Mouse (Mus musculus): ENCODE measurements around the gene Drd1. TPM values are rescaled to one million over a fixed set of nuclear protein-coding genes. Genes with fewer than 3 reads are reported as not detected.

The Drd1 gene
- 0.09 and 0.27 TPM in 2 replicates for polyA plus RNA-seq (2012; rRNA removed)

DNA sequence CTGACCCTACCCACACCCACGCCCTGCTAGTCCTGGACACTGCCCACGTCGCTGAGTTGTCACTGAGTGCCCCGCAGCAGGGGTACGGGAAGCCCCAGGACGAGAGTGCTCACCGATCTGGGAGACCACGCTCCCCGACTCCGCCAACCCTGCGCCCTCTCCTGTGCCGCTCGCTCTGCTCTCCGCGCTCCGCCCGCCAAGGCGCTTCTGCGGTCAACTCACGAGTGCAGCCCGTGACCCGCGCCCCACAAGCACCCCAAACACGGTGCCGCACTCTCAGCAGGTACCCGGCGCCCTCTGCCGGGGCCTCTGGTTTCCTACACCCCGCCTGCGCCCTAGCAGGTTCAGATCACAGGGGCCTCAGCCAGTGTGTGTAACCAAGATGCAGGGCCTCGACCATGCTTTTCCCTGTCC lies at the start of gene Drd1:
Gene Drd1, minus strand, starts transcription at position 258 of the 414 bp plus-strand sequence.

DNA sequence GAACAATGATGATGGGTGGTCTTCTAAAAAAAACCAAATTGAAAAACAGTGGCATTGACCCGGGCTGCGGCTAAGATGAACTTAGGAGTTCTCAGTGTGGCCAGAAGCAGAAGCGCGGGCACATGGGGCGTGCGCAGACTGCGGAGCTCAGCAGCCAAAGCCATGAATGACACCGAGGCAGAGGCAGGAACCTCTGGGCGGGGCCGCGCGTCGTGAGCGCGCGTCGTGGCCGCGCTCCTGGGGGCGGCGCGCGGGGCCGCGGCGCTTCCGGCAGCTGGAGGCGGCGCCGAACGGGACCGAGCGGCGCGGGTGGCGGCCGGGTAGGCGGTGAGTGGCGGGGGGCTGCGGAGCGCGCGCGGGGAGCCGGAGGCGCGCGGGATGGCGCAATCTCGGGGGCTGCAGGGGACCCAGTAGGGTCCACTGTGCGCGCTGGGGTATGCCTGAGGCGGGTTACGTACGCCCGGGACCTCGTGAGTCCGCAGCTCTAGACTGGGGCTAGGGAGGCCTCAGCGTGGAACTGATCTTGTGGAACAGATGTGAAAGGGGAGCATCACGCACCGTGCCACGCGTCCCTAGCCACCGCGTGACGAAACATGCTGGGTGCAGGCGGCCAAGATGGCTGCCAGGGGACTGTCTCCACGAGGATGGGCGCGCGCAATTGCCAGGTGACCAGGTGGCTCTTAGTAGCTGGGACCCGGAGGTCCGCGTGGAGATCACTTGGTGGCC lies 16.3 kb upstream of the Drd1 start, which contains the start of gene Sfxn1:
Gene Sfxn1, plus strand, starts transcription at position 264 of the 726 bp plus-strand sequence.

Other genes with a start within 250 kb of the Drd1 start
- 13.5 and 17.0 TPM in 2 replicates for gene Sfxn1, start 16.2 kb upstream of the Drd1 start, polyA plus RNA-seq (2012; rRNA removed)
- 0.24 and 0.38 TPM in 2 replicates for gene Hrh2, start 136.4 kb upstream of the Drd1 start, polyA plus RNA-seq (2012; rRNA removed)